Mouse (Mus musculus): ENCODE measurements around the gene Ppef1. TPM values are rescaled to one million over a fixed set of nuclear protein-coding genes. Genes with fewer than 3 reads are reported as not detected.
A peak's percentile ranks its signal among the peaks of the same experiment; 100 is the strongest.
"Not testable (repeated sequence)": the region's sequence is repeated elsewhere in the genome, so short reads cannot be mapped to it uniquely, and the experiment has no call there.

Ppef1 gene
- 0.07 and 0.12 TPM in 2 replicates for polyA plus RNA-seq (2015; fragmentation: Nextera tagmentation; extraction: Ambion mirVana)

GRCm38 (mm10) chrX:160735650-160736049, at the start of gene Ppef1:
TSS of gene Ppef1 (minus strand) at chrX:160735765.
- DNase-seq (ENCODE audit: low spot score) = no peak

DNA sequence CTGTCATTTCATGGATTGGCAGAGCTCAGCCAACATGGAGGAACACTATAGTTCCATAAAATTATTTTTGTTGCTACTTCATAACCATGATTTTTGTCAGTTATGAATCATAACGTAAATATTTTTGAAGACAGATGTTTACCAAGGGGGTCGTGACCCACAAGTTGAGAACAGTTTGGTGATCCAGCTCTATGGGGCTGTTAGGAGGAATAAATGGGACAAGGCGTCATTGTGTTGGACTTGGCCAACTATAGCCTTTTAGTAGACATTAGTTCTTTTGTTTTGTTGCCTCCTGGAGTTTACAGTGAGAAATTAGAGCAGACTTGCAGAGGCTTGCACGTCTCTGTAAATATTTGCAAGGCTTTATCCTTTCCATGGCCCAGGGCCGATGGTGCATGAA, 46.7 kb upstream of the Ppef1 start:
- no peak for DNase-seq (ENCODE audit: low spot score)

GRCm38 (mm10) chrX:160773033-160773432, 37.5 kb upstream of the Ppef1 start:
- DNase-seq (ENCODE audit: low spot score) = no peak

GRCm38 (mm10) chrX:160769622-160770021, 34.1 kb upstream of the Ppef1 start:
- DNase-seq (ENCODE audit: low spot score) = not testable (repeated sequence)

- DNase-seq (ENCODE audit: low spot score) = no peak
Measured at GRCm38 (mm10) chrX:160767713-160768112, 32.1 kb upstream of the Ppef1 start, which contains the start of gene Rs1. TSS of gene Rs1 (plus strand) at chrX:160768013.

GRCm38 (mm10) chrX:160766233-160766616, 30.7 kb upstream of the Ppef1 start:
- DNase-seq (ENCODE audit: low spot score) = no peak

GRCm38 (mm10) chrX:160765389-160766232, 30.0 kb upstream of the Ppef1 start:
- peak; percentile 89 for DNase-seq (ENCODE audit: low spot score)

DNA sequence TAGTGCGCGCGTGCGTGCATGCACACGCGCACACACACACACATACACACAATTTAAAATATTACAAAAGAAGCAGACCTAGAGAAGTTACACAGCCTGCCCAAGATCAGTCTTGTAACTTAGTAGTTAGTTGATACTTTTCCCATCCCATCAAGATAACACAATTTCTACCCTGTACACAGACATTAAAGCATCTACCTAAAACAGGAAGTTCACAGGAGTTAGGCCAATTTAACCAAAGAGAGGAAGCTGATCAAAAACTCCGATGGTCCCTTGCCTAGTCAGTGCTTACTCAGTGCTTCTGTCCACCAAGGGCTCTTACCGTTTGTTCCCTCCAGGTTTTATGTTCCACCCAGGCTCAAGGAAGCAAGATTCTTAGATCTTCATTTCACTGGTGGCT, 15.2 kb upstream of the Ppef1 start:
- DNase-seq (ENCODE audit: low spot score) = no peak

- DNase-seq (ENCODE audit: low spot score) = no peak
Measured at GRCm38 (mm10) chrX:160748653-160749052, 13.1 kb upstream of the Ppef1 start.

DNA sequence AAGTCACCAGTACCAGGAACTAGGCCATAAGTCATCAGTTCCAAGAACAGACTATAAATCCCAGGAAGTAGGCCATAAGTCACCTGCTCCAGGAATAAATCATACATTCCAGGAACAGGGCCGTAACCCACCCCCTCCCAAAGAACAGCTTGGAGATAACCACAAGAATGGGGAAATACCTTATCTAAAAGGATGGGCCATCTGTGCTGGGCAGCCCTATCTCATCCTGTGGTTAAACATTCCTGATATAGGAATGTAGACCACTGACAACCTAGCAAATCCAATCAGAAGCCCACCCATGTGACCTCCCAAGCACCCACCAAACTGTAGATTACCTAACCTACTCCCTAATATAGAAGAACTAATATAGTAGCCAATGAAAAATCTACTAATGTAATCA, 9.8 kb upstream of the Ppef1 start:
- DNase-seq (ENCODE audit: low spot score) = no peak

DNA sequence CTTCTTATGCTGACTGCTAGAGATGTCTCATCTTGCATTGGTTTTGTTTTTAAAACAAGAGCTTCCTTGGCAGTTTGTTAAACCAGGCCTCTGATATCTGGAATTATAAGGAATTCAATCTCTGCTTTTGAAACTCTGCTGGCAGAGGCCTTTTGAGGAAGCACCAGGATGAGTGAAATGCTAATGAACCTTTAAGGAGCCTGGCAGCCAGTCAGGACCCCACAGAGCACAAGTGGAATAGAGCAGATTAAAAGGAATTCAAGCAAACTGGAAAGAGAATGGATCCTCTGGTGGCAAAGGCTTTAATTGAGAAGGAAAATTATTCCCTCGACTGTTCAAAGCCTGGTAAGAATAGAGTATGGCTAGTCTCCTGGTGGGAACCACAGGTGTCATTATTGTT, 36.4 kb downstream of the Ppef1 start:
- DNase-seq (ENCODE audit: low spot score) = no peak

GRCm38 (mm10) chrX:160691559-160691958, 44.0 kb downstream of the Ppef1 start:
- DNase-seq (ENCODE audit: low spot score) = no peak

GRCm38 (mm10) chrX:160690094-160690493, 45.5 kb downstream of the Ppef1 start:
- no peak for DNase-seq (ENCODE audit: low spot score)

DNA sequence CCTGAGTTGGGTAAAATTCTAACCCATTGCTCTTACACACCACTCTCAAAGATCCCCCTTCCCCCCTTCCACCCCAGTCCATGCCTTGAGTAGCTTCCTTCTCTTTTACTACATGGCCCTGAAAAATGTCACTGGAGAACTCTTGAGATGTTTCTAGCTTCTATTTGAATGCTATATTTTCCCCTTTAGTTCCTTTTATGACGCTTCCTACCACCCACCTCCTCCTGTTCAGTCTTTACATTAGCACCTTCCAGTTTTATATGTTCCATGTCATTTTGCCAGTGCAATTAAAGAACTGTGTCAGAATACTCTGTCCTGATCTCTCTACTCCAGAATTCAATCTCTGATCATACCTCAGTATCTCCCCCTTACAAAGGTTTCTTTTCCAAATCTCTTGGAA, 65.6 kb downstream of the Ppef1 start:
- no peak for DNase-seq (ENCODE audit: low spot score)

DNA sequence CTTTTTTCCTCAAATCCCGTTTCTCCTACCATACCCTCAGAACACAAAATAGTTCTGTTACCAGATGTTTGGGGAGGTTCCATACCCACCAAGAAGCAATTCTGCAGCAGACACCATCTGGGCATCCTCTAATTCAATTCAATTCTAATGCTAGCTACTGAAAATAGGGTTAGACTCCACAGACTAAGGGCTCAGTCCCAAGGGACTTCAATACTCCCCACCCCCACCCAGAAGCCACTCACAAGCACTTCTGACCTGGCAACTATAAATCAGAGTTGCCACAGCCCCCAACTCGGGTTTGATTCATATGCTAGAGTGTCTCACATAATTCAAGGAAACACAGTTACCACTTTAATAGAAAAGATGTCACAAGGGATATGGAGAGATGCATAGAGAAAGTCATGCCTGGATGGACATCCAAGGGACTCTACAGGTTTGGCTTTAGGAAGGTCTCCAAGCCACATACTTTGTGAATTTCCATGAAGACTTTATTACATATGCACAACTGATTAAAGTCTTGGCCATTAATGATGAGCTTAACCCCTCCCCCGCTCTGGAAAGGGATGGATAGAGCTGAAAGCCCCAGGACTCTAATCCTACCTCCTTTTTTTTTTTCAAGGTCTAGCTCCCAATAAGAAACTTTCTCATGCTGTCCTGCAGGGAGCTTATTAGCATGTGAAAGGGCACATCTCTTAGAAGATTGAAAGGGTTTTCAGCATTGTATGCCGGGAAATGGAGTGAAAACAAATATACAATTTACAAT, 124.5 kb downstream of the Ppef1 start:
- no peak for DNase-seq (ENCODE audit: low spot score)

DNA sequence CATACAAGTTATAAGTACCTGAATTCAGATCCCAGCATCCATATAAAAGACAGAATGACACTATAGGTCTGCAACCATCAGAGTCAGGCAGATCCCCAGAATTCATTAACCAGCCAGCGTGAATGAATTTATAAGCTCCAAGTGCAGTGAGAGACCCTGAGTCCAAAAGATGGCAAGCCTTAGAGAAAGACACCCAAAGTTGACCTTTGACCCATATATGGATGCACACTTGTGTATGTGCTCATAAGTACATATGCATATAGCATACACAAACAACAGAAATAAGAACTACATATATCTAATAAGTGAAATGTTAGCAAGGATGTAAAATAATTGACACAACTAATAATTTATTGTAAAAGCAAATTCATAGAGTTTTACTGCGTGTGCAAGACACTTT, 125.1 kb downstream of the Ppef1 start:
- DNase-seq (ENCODE audit: low spot score) = no peak

GRCm38 (mm10) chrX:160609849-160610248, 125.7 kb downstream of the Ppef1 start:
- DNase-seq (ENCODE audit: low spot score) = peak; percentile 47

DNA sequence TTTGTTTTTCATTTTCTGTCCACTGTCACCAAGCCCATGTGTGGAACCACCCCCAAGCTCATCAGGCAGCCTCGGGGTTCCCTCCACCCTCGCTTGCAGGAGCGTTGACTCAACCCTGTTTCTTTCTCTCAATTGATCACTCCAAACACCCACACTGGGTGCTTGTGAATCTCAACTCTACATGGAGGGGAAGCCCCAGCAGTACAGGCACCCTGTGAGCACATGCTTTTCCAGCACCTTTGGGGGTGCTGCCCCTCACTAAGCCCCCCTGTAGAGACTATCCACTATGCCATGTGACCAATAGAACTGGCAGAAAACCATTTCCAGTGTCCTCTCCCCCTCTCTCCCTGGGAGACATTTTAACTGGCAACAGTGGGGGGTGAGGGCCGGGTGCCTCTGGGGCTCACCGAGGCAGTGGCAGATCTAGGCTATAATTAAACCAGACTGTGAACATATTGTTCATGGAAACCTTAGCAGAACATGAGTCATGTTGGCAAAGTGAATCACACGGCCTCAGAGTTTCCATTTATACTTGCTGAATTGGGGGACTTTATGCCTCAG, 131.5 kb downstream of the Ppef1 start:
- DNase-seq (ENCODE audit: low spot score) = no peak

- no peak for DNase-seq (ENCODE audit: low spot score)
Measured at GRCm38 (mm10) chrX:160603316-160603715, 132.2 kb downstream of the Ppef1 start.

- DNase-seq (ENCODE audit: low spot score) = no peak
Measured at GRCm38 (mm10) chrX:160602770-160603169, 132.8 kb downstream of the Ppef1 start.

DNA sequence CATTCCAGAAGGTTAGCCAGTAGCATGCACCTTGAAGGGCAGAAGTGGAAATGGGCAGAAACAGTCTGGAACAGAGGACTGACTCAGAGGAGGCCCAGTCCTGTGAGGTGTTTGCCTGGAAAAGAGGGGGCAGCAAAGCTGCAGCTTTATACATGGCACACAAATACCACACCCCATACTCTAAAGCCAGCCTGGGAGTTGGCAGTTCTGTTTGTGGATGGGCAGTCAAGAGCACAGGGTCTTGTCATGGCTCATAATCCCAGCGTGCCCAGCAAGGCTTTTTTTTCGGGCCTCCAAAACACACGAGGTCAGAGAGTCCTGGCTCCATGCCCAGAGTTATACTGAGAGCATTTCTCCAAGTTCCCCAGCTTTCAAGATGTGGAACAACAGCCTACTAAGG, 134.5 kb downstream of the Ppef1 start:
- DNase-seq (ENCODE audit: low spot score) = no peak
